Mouse (Mus musculus) layer of hippocampus, adult 2 months (tissue): ENCODE measurements around the gene Ech1. TPM values are rescaled to one million over a fixed set of nuclear protein-coding genes. Genes with fewer than 3 reads are reported as not detected.
"Not testable (repeated sequence)": the region's sequence is repeated elsewhere in the genome, so short reads cannot be mapped to it uniquely, and the experiment has no call there.

ENCODE experiments used
- DNase-seq, 2 experiments: peaks; one replicate each; pipeline ENCODE4 v3.0.0; 2022; ENCODE audit warnings: low spot score in 2 of 2
- H3K27ac ChIP-seq: fragments of 200-600 bp; 2 replicates; pipeline ENCODE4 v1.8.1; 2022
- H3K4me3 ChIP-seq: fragments of 200-600 bp; 2 replicates; pipeline ENCODE4 v1.8.1; 2022; ENCODE audit warnings: mild to moderate bottlenecking
- CTCF ChIP-seq: fragments of 200-600 bp; conservative IDR thresholded peaks from 2 replicates; pipeline ENCODE4 v1.8.1; 2022; ENCODE audit warnings: antibody characterized with exemption, mild to moderate bottlenecking, moderate library complexity
- total RNA-seq, 2 experiments: library from RNA; stranded (reverse); gene quantifications; 2 replicates each; pipeline ENCODE4 v1.2.3; 2021

The Ech1 gene
- total RNA-seq, 2 experiments from 2014 or later: 66.4 to 68.8 TPM

DNA sequence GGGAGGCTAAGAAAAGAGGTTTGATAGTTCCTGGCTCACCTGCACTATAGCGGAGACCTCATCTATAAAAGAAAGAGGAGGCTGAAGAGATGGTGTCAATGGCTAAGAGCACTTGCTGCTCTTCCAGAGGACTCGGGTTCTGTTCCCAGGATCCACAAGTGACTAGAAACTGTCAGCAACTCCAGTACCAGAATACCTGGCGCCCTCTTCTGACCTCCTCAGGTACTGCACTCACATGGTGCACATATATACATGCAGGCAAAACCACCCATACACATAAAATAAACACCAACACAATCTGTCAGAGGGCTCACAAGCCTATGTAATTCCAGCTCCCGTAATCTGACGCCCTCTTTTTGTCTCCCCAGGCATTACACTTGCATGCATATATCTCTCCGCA lies 35.9 kb downstream of the Ech1 start:
- TF ChIP-seq CTCF: peak; percentile 55
- H3K27ac ChIP-seq: no peak overlapping the region
- no peak for DNase-seq

GRCm38 (mm10) chr7:28862817-28863499 lies 37.9 kb downstream of the Ech1 start:
- TF ChIP-seq CTCF: no peak
- no peak overlapping the region for H3K4me3 ChIP-seq
- DNase-seq: peak; percentile 19 to 48

More for the DNA sequence above, 35.9 kb downstream of the Ech1 start:
- H3K4me3 ChIP-seq: no peak overlapping the region

GRCm38 (mm10) chr7:28863540-28863939 lies 38.5 kb downstream of the Ech1 start, which contains the start of gene Lgals7:
Lgals7 (plus strand) TSS chr7:28863853.
- H3K4me3 ChIP-seq: no peak within 1 kb of the TSS
- H3K27ac ChIP-seq: no peak within 1 kb of the TSS
- TF ChIP-seq CTCF: no peak
- no peak for DNase-seq

More at GRCm38 (mm10) chr7:28862817-28863499, 37.9 kb downstream of the Ech1 start:
- H3K27ac ChIP-seq: no peak overlapping the region

DNA sequence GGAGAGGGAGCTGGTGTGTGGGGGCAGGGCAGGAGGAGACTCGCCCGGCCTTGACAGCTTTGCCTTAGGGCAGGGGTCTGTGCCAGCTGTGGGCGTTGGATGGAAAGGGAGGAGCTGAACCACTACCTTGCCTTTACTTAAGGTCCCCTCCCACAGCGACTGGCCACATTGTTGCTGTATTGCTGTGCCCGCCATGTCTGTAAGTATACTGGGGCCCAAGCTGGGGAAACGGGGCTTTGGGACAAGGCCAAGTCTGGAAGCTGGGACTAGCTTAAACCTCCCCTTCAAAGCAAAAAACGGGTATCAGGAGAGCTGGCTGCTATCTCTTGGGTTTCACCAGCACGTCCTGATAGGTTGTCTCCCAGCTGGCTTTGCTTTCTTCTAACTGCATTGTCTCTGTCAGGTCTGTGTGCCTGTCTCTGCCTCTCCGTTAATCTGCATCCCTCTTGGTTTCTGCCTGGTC lies 39.3 kb downstream of the Ech1 start:
- DNase-seq: peak in 1 of 2 experiments; percentile 18
- Histone ChIP-seq H3K27ac (no peak overlapping the region), H3K4me3 (no peak overlapping the region)
- TF ChIP-seq CTCF: no peak

- Histone ChIP-seq H3K27ac (peak overlapping the region; percentile 44), H3K4me3 (peak overlapping the region; percentile 41)
- peak; percentile 65 to 71 for DNase-seq
- peak; percentile 41 for TF ChIP-seq CTCF
These were observed 40.7 kb downstream of the Ech1 start for GRCm38 (mm10) chr7:28865481-28866300.

DNA sequence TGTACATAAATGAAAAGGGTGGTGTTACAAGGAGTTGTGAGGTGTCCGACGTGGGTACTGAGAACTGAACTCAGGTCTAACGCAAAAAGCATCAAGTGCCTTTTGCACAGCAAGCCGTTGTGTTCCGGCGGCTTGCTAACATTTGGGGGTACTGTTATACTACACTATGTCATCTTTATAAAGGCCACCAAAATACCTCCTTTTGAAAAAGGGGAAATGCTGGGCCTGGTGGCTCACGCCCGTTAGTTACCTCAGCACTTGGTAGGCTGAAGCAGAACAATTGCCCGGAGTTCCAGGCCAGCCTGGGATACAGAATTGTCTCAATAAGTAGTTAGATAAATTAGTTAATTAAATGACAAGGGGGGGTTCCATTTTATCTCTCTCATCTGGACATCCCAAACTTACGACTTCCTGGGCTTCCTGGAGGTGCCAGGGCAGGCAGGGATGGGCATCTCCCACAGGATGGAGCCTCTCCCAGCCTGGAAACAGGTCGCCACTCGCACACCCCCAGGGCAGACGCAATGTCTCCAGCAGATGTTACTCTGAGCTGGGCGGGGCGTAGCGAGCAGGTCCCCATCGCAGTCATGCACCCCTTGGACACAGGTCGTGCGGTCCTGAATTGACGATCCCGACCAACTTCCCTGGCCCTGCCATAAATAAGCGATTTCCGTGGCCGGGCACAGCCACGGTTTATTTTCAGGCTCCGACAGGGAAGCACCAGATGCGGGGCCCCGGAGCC lies 41.9 kb downstream of the Ech1 start:
- no peak for DNase-seq
- TF ChIP-seq CTCF: no peak
- H3K27ac ChIP-seq: no peak overlapping the region
- no peak overlapping the region for H3K4me3 ChIP-seq

DNA sequence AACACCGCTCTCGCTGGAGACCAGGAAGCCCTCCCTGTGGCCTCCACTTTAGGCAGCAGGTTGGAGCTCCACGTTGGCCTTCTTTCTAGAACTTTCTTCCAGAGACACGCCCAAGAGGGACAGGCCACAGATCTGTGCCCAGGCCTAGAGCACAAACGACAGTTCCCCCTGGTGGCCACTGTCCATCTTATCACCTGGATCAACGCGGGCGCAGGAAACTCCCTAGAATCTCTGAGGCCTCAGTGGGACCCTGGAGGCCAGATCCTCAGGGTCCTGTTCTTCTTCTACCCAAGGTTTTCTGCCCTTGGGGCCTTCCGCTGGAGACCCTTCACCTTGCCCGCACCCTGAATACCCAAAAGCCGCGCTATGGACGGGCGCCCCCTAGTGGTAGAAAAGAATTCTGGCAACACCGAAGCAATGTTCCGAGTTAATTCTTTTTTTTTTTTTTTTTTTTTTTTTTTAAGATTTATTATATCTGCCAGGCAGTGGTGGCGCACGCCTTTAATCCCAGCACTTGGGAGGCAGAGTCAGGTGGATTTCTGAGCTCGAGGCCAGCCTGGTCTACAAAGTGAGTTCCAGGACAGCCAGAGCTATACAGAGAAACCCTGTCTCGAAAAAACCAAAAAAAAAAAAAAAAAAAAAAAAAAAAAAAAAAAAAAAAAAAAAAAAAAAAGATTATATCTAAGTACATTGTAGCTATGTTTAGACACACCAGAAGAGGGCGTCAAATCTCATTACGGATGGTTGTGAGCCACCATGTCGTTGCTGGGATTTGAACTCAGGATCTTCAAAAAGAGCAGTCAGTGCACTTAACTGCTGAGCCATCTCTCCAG lies 42.7 kb downstream of the Ech1 start:
- peak overlapping the region; percentile 36; the same call in 1 of the 2 replicates for H3K4me3 ChIP-seq
- TF ChIP-seq CTCF: peak; percentile 82
- peak; percentile 17 to 73 for DNase-seq
- H3K27ac ChIP-seq: not testable (repeated sequence)

- TF ChIP-seq CTCF: no peak
- no peak overlapping the region for H3K4me3 ChIP-seq
- DNase-seq: no peak
- no peak overlapping the region for H3K27ac ChIP-seq
These were observed 46.1 kb downstream of the Ech1 start for GRCm38 (mm10) chr7:28870901-28871664.

GRCm38 (mm10) chr7:28874565-28874964 lies 49.5 kb downstream of the Ech1 start:
- TF ChIP-seq CTCF: no peak
- DNase-seq: no peak
- no peak overlapping the region for H3K4me3 ChIP-seq

DNA sequence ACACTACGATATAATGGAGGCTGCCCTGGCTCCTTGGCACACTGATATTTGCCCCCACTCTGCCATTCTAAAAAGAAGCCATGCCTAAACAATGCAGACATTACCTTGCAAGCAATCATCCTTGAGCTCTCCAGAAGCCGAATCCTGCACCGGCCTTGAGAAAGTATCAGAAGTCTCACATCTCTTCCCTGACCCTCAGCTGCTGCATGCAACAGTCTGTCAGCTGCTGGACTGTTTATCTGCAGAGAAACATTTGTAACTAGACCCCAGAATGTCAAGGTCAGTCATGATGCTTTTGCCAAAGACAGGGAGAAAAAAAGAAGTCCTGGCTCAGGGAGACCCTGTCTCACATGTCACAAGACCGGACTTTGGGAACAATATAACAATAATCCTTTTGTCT lies 51.1 kb downstream of the Ech1 start:
- TF ChIP-seq CTCF: no peak
- H3K4me3 ChIP-seq: no peak overlapping the region
- H3K27ac ChIP-seq: no peak overlapping the region
- no peak for DNase-seq

More at GRCm38 (mm10) chr7:28874565-28874964, 49.5 kb downstream of the Ech1 start:
- H3K27ac ChIP-seq: no peak overlapping the region

DNA sequence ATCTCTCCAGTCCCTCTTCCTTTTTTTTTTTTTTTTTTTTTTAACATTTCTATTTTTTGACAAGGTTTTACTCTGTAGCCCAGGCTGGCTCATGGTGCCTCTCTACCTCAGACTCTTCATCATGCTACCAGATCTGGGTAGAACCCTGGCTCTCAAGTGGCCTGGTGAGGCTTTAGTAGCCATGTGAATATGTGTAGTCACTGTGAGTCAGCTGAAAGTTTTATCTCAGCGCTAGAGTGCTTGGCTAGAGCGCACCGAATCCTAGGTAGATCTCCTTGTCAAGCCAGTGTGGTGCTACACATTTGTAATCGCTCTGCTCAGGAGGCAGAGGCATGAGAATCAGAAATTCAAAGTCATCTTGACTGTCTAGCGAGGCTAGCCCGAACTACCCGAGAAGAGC lies 52.1 kb downstream of the Ech1 start:
- DNase-seq: no peak
- no peak for TF ChIP-seq CTCF
- H3K27ac ChIP-seq: no peak overlapping the region
- H3K4me3 ChIP-seq: no peak overlapping the region
